Mouse (Mus musculus) Patski (cell line): Measurements from ENCODE around the gene E2f8. TPM values are rescaled to one million over a fixed set of nuclear protein-coding genes. Genes with fewer than 3 reads are reported as not detected.

ENCODE experiments used
- ATAC-seq: fragments of 100-300 bp; one replicate; pipeline ENCODE4 v1.8.0; 2021
- CTCF ChIA-PET: fragments of 350-600 bp; sonication (Branson Sonifier 250); formaldehyde crosslinking; loops from one replicate; lab custom pipeline; 2022; ENCODE audit warnings: inconsistent platforms; lab: Charles Lee
- POLR2A ChIA-PET: fragments of 350-600 bp; sonication (Branson Sonifier 250); formaldehyde crosslinking; loops from one replicate; lab custom pipeline; 2022; ENCODE audit warnings: antibody characterized with exemption, inconsistent platforms; lab: Charles Lee
- DNase-seq: peaks from one replicate; pipeline ENCODE4 v3.0.0-alpha.2; 2011; ENCODE audit warnings: low read depth, low spot score
- H3K27me3 ChIP-seq: fragments of 371-371 bp; one replicate; pipeline ENCODE4 v1.5.1; 2021
- CTCF ChIP-seq: fragments of 100-300 bp; IDR thresholded peaks from one replicate; pipeline ENCODE4 v1.5.1; 2021
- in situ Hi-C: fragments of 300-500 bp; cut with MboI; formaldehyde crosslinking; loops from 3 replicates; pipeline ENCODE4 v1.11.1; 2018; ENCODE audit warnings: low pct_unique_long_range_greater_than_20kb, mixed read lengths
- polyA plus RNA-seq: library from polyadenylated mRNA; unstranded; gene quantifications from one replicate; pipeline ENCODE4 v1.2.3, GENCODE M21; 2021

E2f8 gene
- polyA plus RNA-seq, 1 experiment from 2014 or later: 8.7 TPM

DNA sequence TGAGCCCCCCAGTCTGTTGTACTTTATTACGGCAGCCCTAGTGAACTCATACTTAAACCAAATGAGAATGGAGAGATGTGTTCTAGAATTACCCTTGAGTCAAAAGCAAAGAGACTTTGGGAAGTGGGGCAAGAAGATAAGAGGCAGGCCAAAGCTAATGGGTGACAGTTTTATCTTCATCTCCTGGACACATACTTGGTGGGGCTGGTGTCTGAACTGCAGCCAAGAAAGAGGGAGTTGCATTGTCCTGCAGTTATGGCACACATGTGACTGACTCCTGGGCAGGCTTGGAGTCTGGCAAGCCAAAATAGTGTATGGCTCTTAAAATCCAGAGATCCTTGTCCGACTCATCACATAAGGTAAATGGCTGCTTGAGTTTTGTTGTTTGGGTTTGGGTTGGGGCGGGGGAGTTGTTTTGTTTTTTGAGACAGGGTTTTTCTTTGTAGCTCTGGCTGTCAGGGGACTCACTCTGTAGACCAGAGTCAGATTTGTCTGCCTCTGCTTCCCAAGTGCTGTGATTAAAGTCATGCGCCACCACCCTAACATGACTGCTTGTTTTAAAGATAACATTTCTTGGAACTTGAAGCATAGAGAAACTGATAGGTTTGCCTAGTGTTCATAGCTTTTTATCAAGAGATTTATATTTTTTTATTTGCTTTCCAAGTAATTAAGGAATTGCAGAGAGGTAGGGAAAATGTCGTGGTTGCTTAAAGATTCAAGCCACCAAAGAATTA is 52.1 kb downstream of the E2f8 start:
- in situ Hi-C loops: no loop called here

GRCm38 (mm10) chr7:48825170-48825569 is 56.2 kb downstream of the E2f8 start:
- H3K27me3 ChIP-seq: no peaks in the 10 kb centered on the region
- ChIA-PET POLR2A (no interaction called here), CTCF (interaction anchor here (1.0 kb wide), 1 partner anchor 70 kb away, joined by 3 read pairs; no protein-coding TSS in a partner anchor)
- no peak for DNase-seq
- ATAC-seq: no peak
- no peak for TF ChIP-seq CTCF
- in situ Hi-C loops: no loop called here

More for the DNA sequence above, 52.1 kb downstream of the E2f8 start:
- TF ChIP-seq CTCF: no peak
- ATAC-seq (no peak), DNase-seq (no peak)
- H3K27me3 ChIP-seq: no peaks in the 10 kb centered on the region
- ChIA-PET CTCF (interaction anchor here (0.8 to 1.3 kb wide), 3 partner anchors 9 to 17 kb away, joined by 3 read pairs; no protein-coding TSS in a partner anchor), POLR2A (no interaction called here)

GRCm38 (mm10) chr7:48824671-48825070 is 56.7 kb downstream of the E2f8 start:
- no peaks in the 10 kb centered on the region for H3K27me3 ChIP-seq
- TF ChIP-seq CTCF: no peak
- ChIA-PET CTCF (interaction anchor here (1.0 to 1.5 kb wide), 2 partner anchors 14 to 70 kb away, joined by 3 to 6 read pairs; no protein-coding TSS in a partner anchor), POLR2A (no interaction called here)
- ATAC-seq (no peak), DNase-seq (no peak)
- in situ Hi-C loops: no loop called here

GRCm38 (mm10) chr7:48823621-48824020 is 57.8 kb downstream of the E2f8 start:
- DNase-seq (no peak), ATAC-seq (no peak)
- ChIA-PET CTCF (interaction anchor here (1.5 kb wide), 1 partner anchor 15 kb away, joined by 6 read pairs; no protein-coding TSS in a partner anchor), POLR2A (no interaction called here)
- H3K27me3 ChIP-seq: no peaks in the 10 kb centered on the region
- in situ Hi-C loops: no loop called here
- no peak for TF ChIP-seq CTCF

DNA sequence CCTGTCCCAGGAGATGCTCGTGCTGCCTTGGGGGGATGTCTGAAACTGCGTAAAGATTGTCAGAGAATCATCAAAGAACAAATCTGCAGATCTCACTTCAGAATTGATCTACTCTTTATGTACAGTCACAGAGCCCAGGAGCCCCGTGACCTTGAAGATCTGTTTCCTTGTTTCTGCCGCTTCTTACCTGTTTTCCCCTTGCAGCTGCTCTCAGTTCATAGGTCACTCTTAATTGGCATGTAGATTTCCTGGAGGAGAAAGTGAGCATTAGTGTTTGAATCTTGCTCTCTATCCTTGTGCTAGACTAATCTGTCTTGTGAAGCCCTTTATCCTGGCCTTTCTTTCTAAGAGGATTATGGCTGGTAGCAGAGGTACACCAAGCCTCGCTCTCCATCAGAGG is 59.7 kb downstream of the E2f8 start:
- CTCF ChIA-PET: no interaction called here
- ATAC-seq (no peak), DNase-seq (no peak)
- POLR2A ChIA-PET: no interaction called here
- no peaks in the 10 kb centered on the region for H3K27me3 ChIP-seq
- in situ Hi-C loops: no loop called here
- TF ChIP-seq CTCF: no peak

Other genes with a start within 250 kb of the E2f8 start
- not detected for gene Mrgprb3, start 237.8 kb downstream of the E2f8 start, polyA plus RNA-seq
- gene Zdhhc13, start 92.6 kb downstream of the E2f8 start, polyA plus RNA-seq: 59.2 TPM
- not detected for gene Csrp3, start 33.6 kb downstream of the E2f8 start, polyA plus RNA-seq
- gene Nav2, start 27.1 kb upstream of the E2f8 start, polyA plus RNA-seq: 13.3 TPM